Mouse (Mus musculus) neural tube, embryonic 12.5 days (tissue): ENCODE measurements around the gene Asdurf. TPM values are rescaled to one million over a fixed set of nuclear protein-coding genes. Genes with fewer than 3 reads are reported as not detected.

Source experiments
- ATAC-seq: fragments of 200-750 bp; cut with Nextera tagmentation; 2 replicates; pipeline ENCODE4 v1.8.0; 2017; ENCODE audit warnings: low read depth, mild to moderate bottlenecking, moderate TSS enrichment, moderate library complexity; ENCODE audit not compliant: low FRiP score
- H3K27ac ChIP-seq: fragments of 300-500 bp; sonication (generic); 2 replicates; pipeline ENCODE4 v1.5.1; 2016
- H3K27me3 ChIP-seq: fragments of 300-500 bp; sonication (generic); replicated peaks from 2 replicates; pipeline ENCODE4 v1.6.1; 2016; ENCODE audit warnings: mild to moderate bottlenecking
- H3K36me3 ChIP-seq: fragments of 300-500 bp; sonication (generic); 2 replicates; pipeline ENCODE4 v1.6.1; 2016; ENCODE audit warnings: mild to moderate bottlenecking
- H3K4me1 ChIP-seq: fragments of 300-500 bp; sonication (generic); 2 replicates; pipeline ENCODE4 v1.6.1; 2016
- H3K4me2 ChIP-seq: fragments of 300-500 bp; sonication (generic); replicated peaks from 2 replicates; pipeline ENCODE4 v1.6.1; 2016; ENCODE audit warnings: mild to moderate bottlenecking
- H3K4me3 ChIP-seq: fragments of 300-500 bp; sonication (generic); 2 replicates; pipeline ENCODE4 v1.5.1; 2016
- H3K9ac ChIP-seq: fragments of 300-500 bp; sonication (generic); 2 replicates; pipeline ENCODE4 v1.6.1; 2016; ENCODE audit warnings: mild to moderate bottlenecking
- H3K9me3 ChIP-seq: fragments of 300-500 bp; sonication (generic); 2 replicates; pipeline ENCODE4 v1.6.1; 2016; ENCODE audit warnings: mild to moderate bottlenecking
- WGBS: fragments of 180-500 bp; shearing (Covaris S2); methylation state at CpG from one replicate; pipeline ENCODE4 v1.1.7; 2016; 5-methylcytosine and 5-hydroxymethylcytosine counted together
- polyA plus RNA-seq: library from polyadenylated mRNA; unstranded; fragments of >200 nt; fragmentation: Nextera tagmentation; extraction: Ambion mirVana; gene quantifications from 2 replicates; pipeline ENCODE4 v1.2.1, GENCODE M21; 2016

Gene Asdurf
- polyA plus RNA-seq, 1 experiment from 2014 or later: 12.2 TPM

DNA sequence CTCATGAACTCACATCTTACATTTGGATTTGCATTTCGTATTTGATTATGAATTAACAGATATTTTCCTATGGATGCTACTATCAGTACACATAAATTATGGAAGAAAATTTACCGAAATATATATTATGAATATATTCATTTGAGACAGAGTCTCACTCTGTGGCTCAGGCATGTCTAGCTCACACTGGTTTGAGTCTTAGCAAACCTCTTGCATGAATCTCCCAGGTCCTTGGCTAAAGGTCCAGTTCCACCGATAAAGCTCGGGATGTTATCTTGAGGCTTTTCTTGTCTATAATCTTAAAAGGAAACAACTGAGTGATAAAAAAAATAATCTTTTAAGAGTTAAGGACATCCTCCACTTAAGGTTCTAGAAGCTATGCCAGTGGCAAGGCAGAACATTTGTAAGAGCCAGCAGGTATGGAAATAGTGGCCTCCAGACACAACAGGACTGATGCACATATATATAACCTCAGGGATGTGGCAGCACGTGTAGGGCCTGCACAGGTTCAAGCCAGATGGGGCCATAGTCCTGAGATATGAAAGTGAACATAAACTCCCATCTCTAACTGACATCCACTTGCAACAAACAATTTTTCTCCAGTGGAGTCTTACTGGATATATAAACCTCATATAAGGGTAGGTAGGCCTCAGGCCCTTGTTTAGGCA is 27.5 kb downstream of the Asdurf start:
- ATAC-seq: no peak

DNA sequence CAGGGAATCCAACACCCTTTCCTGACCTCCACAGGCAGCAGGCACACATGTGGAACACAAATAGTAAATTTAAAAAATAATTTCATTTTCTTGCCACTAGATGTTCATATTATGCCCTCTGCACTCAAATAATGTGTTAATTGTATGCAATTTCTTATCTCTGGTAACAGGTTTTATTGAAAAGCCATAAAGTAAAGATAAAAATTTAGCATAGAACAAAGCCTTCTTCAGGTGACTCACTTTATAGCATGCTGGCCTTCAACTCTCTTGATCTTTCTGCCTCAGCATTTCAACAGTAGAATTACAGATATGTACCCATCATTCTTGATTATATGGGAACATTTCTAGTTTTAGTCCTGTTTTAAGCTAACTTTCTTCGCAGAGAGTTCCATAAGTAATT is 28.1 kb downstream of the Asdurf start:
- Histone ChIP-seq H3K27me3 (no peaks in the 10 kb centered on the region), H3K9ac (no peak overlapping the region), H3K36me3 (peaks cover 9% of the 10 kb centered on the region; the same call in 1 of the 2 replicates), H3K4me3 (no peak overlapping the region), H3K27ac (no peak overlapping the region), H3K4me1 (no peaks in the 10 kb centered on the region), H3K4me2 (no peak overlapping the region), H3K9me3 (no peaks in the 10 kb centered on the region)
- WGBS: 98% methylated on average over 1 of the region's 1 CpGs
- ATAC-seq: no peak

More for the DNA sequence above, 27.5 kb downstream of the Asdurf start:
- Histone ChIP-seq H3K4me3 (no peak overlapping the region), H3K9me3 (no peaks in the 10 kb centered on the region), H3K27me3 (no peaks in the 10 kb centered on the region), H3K27ac (no peak overlapping the region), H3K9ac (no peak overlapping the region), H3K4me2 (no peak overlapping the region), H3K36me3 (peaks cover 9% of the 10 kb centered on the region; the same call in 1 of the 2 replicates), H3K4me1 (no peaks in the 10 kb centered on the region)
- whole genome bisulfite sequencing: 96% methylated on average over 5 of the region's 5 CpGs

DNA sequence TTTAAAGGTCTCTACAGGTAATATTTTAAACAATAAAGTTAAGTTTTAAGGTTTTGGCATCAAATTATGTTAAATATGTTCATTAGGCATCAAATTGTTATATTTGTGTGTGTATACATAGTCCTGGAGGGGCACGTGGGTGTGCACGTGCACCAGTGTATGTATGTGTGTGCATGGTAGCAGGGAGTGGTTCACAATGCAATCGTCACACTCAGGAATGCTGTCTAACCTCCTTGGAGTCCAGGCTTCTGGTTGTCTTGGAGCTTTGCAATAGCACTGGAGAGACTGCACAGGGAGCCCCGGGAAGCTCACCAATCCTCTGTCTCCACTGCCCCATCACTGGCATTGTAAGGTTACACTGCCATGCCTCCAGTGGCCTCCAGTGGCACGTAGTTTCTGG is 29.2 kb downstream of the Asdurf start:
- Histone ChIP-seq H3K4me1 (no peaks in the 10 kb centered on the region), H3K36me3 (peaks cover 9% of the 10 kb centered on the region; the same call in 1 of the 2 replicates), H3K27me3 (no peaks in the 10 kb centered on the region), H3K27ac (no peak overlapping the region), H3K9me3 (no peaks in the 10 kb centered on the region), H3K4me3 (no peak overlapping the region), H3K4me2 (no peak overlapping the region), H3K9ac (no peak overlapping the region)
- 95% methylated on average over 5 of the region's 5 CpGs for WGBS
- ATAC-seq: no peak

DNA sequence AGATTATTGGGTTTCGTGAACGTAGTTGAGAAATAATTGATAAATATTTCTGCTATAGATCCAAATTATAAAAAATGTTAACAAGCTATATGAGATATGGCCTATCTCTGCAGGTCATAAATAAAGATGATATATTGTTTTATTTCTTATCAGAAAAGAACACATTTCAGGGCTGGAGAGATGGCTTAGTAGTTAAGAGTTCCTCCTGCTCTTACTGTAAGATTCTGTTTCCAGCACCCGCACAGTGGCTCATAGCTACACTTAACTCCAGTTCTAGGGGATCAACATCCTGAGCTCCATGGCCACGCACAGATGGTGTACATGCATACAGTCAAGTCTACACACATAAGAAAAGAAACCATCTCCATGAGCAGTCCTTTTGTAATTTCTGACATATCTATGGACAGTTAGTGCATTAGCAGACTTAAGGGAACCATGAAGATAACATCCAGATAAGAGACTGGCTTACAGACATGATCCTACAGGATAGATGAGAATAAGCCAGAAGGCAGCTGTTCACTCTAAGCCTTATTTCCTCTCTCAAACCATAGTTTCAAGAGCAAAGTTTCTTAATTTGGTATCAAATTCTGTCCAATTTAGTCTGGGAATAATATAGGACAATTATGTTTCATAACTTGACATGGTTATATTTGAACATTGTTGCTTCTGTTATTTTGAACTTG is 30.6 kb downstream of the Asdurf start:
- peaks cover 9% of the 10 kb centered on the region; the same call in 1 of the 2 replicates for H3K36me3 ChIP-seq
- whole genome bisulfite sequencing: 98% methylated on average over 4 of the region's 4 CpGs

DNA sequence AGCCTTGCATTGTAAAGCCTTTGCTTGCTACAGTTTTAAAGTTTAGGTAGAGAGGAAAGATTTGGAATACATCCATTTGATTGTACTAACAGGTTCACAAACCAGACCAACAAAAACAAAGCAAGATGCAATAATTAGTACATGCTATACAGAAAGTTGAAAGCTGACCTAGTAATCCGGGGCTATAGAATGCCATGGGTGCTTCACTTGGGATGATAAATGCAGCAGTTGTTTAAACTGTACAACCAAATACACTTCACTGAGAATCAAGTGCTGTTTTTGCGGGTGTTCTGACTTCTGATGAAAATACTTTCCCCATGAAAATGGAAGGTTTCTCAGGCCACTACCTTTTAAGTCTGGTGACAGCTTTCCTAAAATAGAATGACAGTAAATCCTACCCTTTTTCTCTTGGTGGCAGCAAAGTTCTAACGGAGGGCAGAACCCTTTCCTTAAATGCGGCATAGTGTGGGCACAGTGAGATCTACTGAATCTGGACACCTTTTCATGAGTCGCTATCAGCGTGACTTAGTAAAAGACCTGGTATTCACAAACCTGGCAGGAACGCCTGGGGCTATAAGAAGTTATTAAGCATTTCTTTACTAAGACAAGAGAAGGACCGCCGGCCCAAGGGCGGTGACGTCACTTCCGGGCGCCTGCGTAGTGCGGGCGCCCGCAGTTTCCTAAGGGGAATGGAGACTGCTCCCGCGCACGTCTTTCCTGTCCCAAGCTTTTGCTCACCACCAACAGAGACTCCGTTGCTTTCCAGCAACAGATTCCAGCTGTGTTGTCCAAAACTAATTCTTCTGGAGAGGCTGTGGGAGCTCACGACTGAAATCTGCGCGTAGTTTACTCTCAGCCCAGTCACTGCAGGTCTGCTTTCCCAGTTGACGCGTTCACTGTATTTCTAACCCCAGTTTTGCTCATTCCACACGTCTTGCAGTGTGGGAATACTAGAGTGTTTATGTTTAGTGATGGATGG is 39.1 kb downstream of the Asdurf start, which contains the start of gene Osgepl1:
Gene Osgepl1 (plus strand): TSS at position 636 of the 979 bp plus-strand sequence.
- Histone ChIP-seq H3K4me1 (no peaks in the 10 kb centered on the region), H3K9me3 (no peaks in the 10 kb centered on the region), H3K4me2 (peak within 1 kb of the TSS; percentile 62), H3K36me3 (peaks cover 2% of the 10 kb centered on the region), H3K27ac (peak within 1 kb of the TSS; percentile 16; the same call in 1 of the 2 replicates), H3K9ac (peak within 1 kb of the TSS; percentile 77), H3K4me3 (peak within 1 kb of the TSS; percentile 54), H3K27me3 (no peaks in the 10 kb centered on the region)
- WGBS: 3% methylated on average over 27 of the region's 27 CpGs
- ATAC-seq: peak; percentile 99

More for the DNA sequence above, 30.6 kb downstream of the Asdurf start:
- no peaks in the 10 kb centered on the region for H3K9me3 ChIP-seq
- H3K27ac ChIP-seq: no peak overlapping the region
- no peaks in the 10 kb centered on the region for H3K4me1 ChIP-seq
- no peak for ATAC-seq
- no peak overlapping the region for H3K4me2 ChIP-seq
- no peak overlapping the region for H3K9ac ChIP-seq
- no peak overlapping the region for H3K4me3 ChIP-seq
- H3K27me3 ChIP-seq: no peaks in the 10 kb centered on the region

DNA sequence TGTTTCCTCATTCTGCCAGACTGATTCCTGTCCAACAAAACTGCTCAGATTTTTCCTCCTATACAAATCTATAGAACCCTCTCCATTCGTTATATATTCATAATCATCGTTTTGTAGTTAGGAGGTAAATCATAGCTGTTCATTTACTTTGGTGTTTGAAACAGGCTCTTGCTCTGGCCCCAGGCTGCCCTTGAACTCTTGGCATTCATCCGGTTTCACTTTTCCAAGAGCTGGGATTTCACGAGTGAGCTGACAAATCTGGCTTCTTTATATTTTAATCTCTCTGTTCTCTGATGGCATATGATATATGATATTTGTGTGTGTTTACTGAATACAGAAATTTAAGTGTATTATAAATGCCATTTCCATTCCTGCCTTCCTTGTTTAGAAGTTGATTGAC is 51.9 kb downstream of the Asdurf start:
- Histone ChIP-seq H3K4me2 (no peak overlapping the region), H3K27ac (no peak overlapping the region), H3K36me3 (no peaks in the 10 kb centered on the region; the same call in 1 of the 2 replicates), H3K4me1 (0 out of 2 replicates have a peak, but pooled peaks cover 4% of the 10 kb centered on the region), H3K9ac (no peak overlapping the region), H3K27me3 (no peaks in the 10 kb centered on the region), H3K4me3 (no peak overlapping the region), H3K9me3 (no peaks in the 10 kb centered on the region)
- ATAC-seq: no peak
- 91% methylated on average over 4 of the region's 4 CpGs for WGBS

Other genes with a start within 250 kb of the Asdurf start
- not detected in 2 replicates for gene 1700019A02Rik, start 165.0 kb downstream of the Asdurf start, polyA plus RNA-seq
- 15.9 and 18.7 TPM in 2 replicates for gene Pms1, start 55.6 kb downstream of the Asdurf start, polyA plus RNA-seq
- 62.2 and 64.5 TPM in 2 replicates for gene Ormdl1, start 55.5 kb downstream of the Asdurf start, polyA plus RNA-seq
- gene Gm28778, start 55.5 kb downstream of the Asdurf start, polyA plus RNA-seq: not detected in 2 replicates
- gene Osgepl1, start 39.0 kb downstream of the Asdurf start, polyA plus RNA-seq: 22.6 and 26.4 TPM in 2 replicates
- 0.72 and 1.2 TPM in 2 replicates for gene Gm28551, start within 50 bp of the Asdurf start, polyA plus RNA-seq
- 74.0 and 80.7 TPM in 2 replicates for gene Asnsd1, start 133 bp upstream of the Asdurf start, polyA plus RNA-seq